Mouse (Mus musculus) MEL (cell line): ENCODE measurements at regions not wholly inside any gene's neighbourhood (a gene's known extent, or its start where the extent isn't known, plus 50 kb on each side); places are given as distances from the start of the nearest gene placed in this dataset.

Source experiments
- CHD1 ChIP-seq: IDR thresholded peaks from 2 replicates; pipeline ENCODE4 v1.6.1; 2012; ENCODE audit warnings: low read depth, mild to moderate bottlenecking, inconsistent platforms, low read length, improper control_type of control experiment
- CHD2 ChIP-seq: IDR thresholded peaks from 2 replicates; pipeline ENCODE4 v1.6.1; 2011; ENCODE audit warnings: low read length, improper control_type of control experiment
- CTCF ChIP-seq, 3 experiments: IDR thresholded peaks in 2 of 3; conservative IDR thresholded peaks in 1 of 3; 2 replicates each; pipeline ENCODE4 v1.5.1; 2011 to 2012; ENCODE audit warnings: low read length in 3 of 3, low read depth in 2 of 3, mild to moderate bottlenecking in 2 of 3, improper control_type of control experiment in 1 of 3, inconsistent platforms in 1 of 3, mixed read lengths in 1 of 3, moderate library complexity in 1 of 3; ENCODE audit not compliant: control insufficient read depth in 1 of 3, insufficient read depth in 1 of 3, poor library complexity in 1 of 3, severe bottlenecking in 1 of 3
- E2F4 ChIP-seq: IDR thresholded peaks from 2 replicates; pipeline ENCODE4 v1.6.1; 2011; ENCODE audit warnings: low read depth, low read length, improper control_type of control experiment, borderline replicate concordance
- EP300 ChIP-seq, 2 experiments: IDR thresholded peaks; 2 replicates each; pipeline ENCODE4 v1.6.1; 2011; ENCODE audit warnings: improper control_type of control experiment in 2 of 2, low read length in 2 of 2, low read depth in 1 of 2, mild to moderate bottlenecking in 1 of 2
- HCFC1 ChIP-seq: IDR thresholded peaks from 2 replicates; pipeline ENCODE4 v1.6.1; 2012; ENCODE audit warnings: low read depth, mild to moderate bottlenecking, inconsistent platforms, low read length, improper control_type of control experiment, moderate library complexity
- KAT2A ChIP-seq: conservative IDR thresholded peaks from 2 replicates; pipeline ENCODE4 v1.6.1; 2012; ENCODE audit warnings: low read depth, low read length, improper control_type of control experiment, inconsistent platforms
- MYC ChIP-seq: IDR thresholded peaks from 2 replicates; pipeline ENCODE4 v1.6.1; 2011; ENCODE audit warnings: low read depth, mild to moderate bottlenecking, low read length, improper control_type of control experiment, moderate library complexity
- NELFE ChIP-seq: IDR thresholded peaks from 2 replicates; pipeline ENCODE4 v1.6.1; 2011; ENCODE audit warnings: low read depth, low read length, improper control_type of control experiment
- POLR2A ChIP-seq, 2 experiments: IDR thresholded peaks; 2 replicates each; pipeline ENCODE4 v1.6.1; 2011 to 2012; ENCODE audit warnings: low read length in 2 of 2, mild to moderate bottlenecking in 2 of 2, control low read depth in 1 of 2, improper control_type of control experiment in 1 of 2, low read depth in 1 of 2, moderate library complexity in 1 of 2; ENCODE audit not compliant: control insufficient read depth in 1 of 2, insufficient read depth in 1 of 2, poor library complexity in 1 of 2
- POLR2AphosphoS2 ChIP-seq: IDR thresholded peaks from 2 replicates; pipeline ENCODE4 v1.6.1; 2011; ENCODE audit warnings: low read length, improper control_type of control experiment
- RAD21 ChIP-seq: IDR thresholded peaks from 2 replicates; pipeline ENCODE4 v1.6.1; 2011; ENCODE audit warnings: mild to moderate bottlenecking, low read depth, low read length, improper control_type of control experiment
- TAL1 ChIP-seq: IDR thresholded peaks from 2 replicates; pipeline ENCODE4 v1.6.1; 2012; ENCODE audit warnings: mild to moderate bottlenecking, inconsistent platforms, low read length, moderate library complexity, mixed read lengths
- UBTF ChIP-seq: IDR thresholded peaks from 2 replicates; pipeline ENCODE4 v1.6.1; 2012; ENCODE audit warnings: low read depth, mild to moderate bottlenecking, inconsistent platforms, low read length, improper control_type of control experiment, moderate library complexity, borderline replicate concordance; ENCODE audit not compliant: insufficient read depth

GRCm38 (mm10) chr1:61576758-61577157, 61.9 kb upstream of the Pard3b start:
- TF ChIP-seq EP300 (IDR thresholded peaks at IDR 0.05; ENCODE audit: low read depth in 1 of 2, low read length in 2 of 2) (no peak), CTCF (IDR thresholded peaks at IDR 0.05 in 2 of 3, conservative IDR thresholded peaks at IDR 0.05 in 1 of 3; ENCODE audit: control insufficient read depth in 1 of 3, insufficient read depth in 1 of 3, low read depth in 2 of 3, low read length in 3 of 3, poor library complexity in 1 of 3, severe bottlenecking in 1 of 3) (no peak), NELFE (no peak), CHD2 (no peak), POLR2A (IDR thresholded peaks at IDR 0.05; ENCODE audit: control insufficient read depth in 1 of 2, insufficient read depth in 1 of 2, low read depth in 1 of 2, low read length in 2 of 2, poor library complexity in 1 of 2) (no peak), KAT2A (no peak), POLR2AphosphoS2 (no peak), CHD1 (no peak), UBTF (no peak), RAD21 (no peak), TAL1 (no peak), HCFC1 (no peak), E2F4 (no peak), MYC (no peak)
